Mouse (Mus musculus): ENCODE results near the gene Slc6a6. TPM values are rescaled to one million over a fixed set of nuclear protein-coding genes. Genes with fewer than 3 reads are reported as not detected.

Gene Slc6a6
- polyA plus RNA-seq, 1 experiment = 228 TPM

- TF ChIP-seq CTCF (IDR thresholded peaks at IDR 0.05; ENCODE audit: insufficient read depth, low read length) (no peak), POLR2A (IDR thresholded peaks at IDR 0.05; ENCODE audit: borderline replicate concordance, extremely low read depth, low read depth, low read length) (no peak)
- Histone ChIP-seq H3K4me1 (ENCODE audit: control insufficient read depth, insufficient read depth, low read length) (no peaks in the 10 kb centered on the region), H3K4me3 (replicated peaks; ENCODE audit: extremely low read depth, low read depth, low read length) (no peak overlapping the region)
- 46% methylated on average over 9 of the region's 9 CpGs for WGBS
- DNase-seq = no peak
Observed at GRCm38 (mm10) chr6:91650255-91650654, 33.6 kb upstream of the Slc6a6 start.

GRCm38 (mm10) chr6:91652296-91652695 is 31.6 kb upstream of the Slc6a6 start:
- DNase-seq = no peak
- 84% methylated on average over 3 of the region's 3 CpGs for WGBS
- no peak for TF ChIP-seq POLR2A (IDR thresholded peaks at IDR 0.05; ENCODE audit: borderline replicate concordance, extremely low read depth, low read depth, low read length)
- no peak for TF ChIP-seq CTCF (IDR thresholded peaks at IDR 0.05; ENCODE audit: insufficient read depth, low read length)
- no peaks in the 10 kb centered on the region for H3K4me1 ChIP-seq (ENCODE audit: control insufficient read depth, insufficient read depth, low read length)
- H3K4me3 ChIP-seq (replicated peaks; ENCODE audit: extremely low read depth, low read depth, low read length) = no peak overlapping the region

DNA sequence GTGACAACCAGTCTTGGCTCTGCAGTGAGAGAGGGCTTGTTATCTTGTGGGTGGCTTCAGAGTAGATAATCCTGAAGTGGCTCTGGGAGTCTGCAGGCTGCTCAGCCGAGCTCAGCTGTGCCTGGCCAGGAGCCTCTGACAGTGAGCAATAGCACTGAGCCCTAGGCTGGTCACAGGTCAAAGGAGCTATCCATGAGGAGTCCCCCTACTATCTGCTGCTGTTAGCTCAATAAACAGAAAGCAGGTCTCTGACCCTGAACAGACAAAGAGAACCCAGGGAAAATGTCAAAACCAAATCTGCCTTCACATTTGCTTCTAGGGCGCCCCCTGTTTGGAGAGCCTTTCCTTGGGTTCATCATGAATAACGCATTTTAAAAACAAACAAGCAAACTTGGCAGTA is 28.6 kb upstream of the Slc6a6 start:
- WGBS = 63% methylated on average over 3 of the region's 3 CpGs
- DNase-seq = no peak
- Histone ChIP-seq H3K4me3 (replicated peaks; ENCODE audit: extremely low read depth, low read depth, low read length) (no peak overlapping the region), H3K4me1 (ENCODE audit: control insufficient read depth, insufficient read depth, low read length) (peaks cover 2% of the 10 kb centered on the region; the same call in 1 of the 2 replicates)
- no peak for TF ChIP-seq CTCF (IDR thresholded peaks at IDR 0.05; ENCODE audit: insufficient read depth, low read length)
- TF ChIP-seq POLR2A (IDR thresholded peaks at IDR 0.05; ENCODE audit: borderline replicate concordance, extremely low read depth, low read depth, low read length) = no peak

DNA sequence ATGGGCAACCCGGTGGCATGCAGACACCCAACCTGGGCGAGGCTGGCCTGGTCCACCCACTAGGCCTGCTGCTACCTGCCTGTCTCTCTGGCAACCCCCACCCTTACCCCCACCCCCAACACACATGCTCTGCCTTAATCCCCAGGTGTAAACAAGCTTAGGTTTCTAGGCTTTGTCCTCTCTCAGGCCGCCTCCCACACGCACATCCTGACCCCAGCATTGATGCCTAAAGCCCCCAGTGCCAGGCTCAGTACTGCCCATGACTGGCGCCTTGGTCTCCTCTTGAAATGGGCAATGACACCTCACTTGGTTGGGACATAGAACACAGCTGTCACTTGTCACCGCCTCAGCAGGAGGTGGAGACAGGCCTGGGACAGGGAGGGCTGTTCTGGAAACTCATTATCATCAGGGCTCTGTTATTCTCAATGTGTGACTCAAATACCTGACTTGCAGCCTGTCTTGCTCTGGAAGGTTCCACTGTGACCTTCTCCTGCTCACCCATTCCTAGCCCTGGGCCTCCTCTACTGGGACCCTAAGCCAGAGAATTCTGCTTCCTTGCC is 27.9 kb upstream of the Slc6a6 start:
- Histone ChIP-seq H3K4me3 (replicated peaks; ENCODE audit: extremely low read depth, low read depth, low read length) (no peak overlapping the region), H3K4me1 (ENCODE audit: control insufficient read depth, insufficient read depth, low read length) (peaks cover 3% of the 10 kb centered on the region; the same call in 1 of the 2 replicates)
- no peak for DNase-seq
- no peak for TF ChIP-seq POLR2A (IDR thresholded peaks at IDR 0.05; ENCODE audit: borderline replicate concordance, extremely low read depth, low read depth, low read length)
- TF ChIP-seq CTCF (IDR thresholded peaks at IDR 0.05; ENCODE audit: insufficient read depth, low read length) = no peak
- 75% methylated on average over 6 of the region's 6 CpGs for WGBS

- Histone ChIP-seq H3K4me1 (ENCODE audit: control insufficient read depth, insufficient read depth, low read length) (peaks cover 3% of the 10 kb centered on the region; the same call in 1 of the 2 replicates), H3K4me3 (replicated peaks; ENCODE audit: extremely low read depth, low read depth, low read length) (no peak overlapping the region)
- no peak for TF ChIP-seq CTCF (IDR thresholded peaks at IDR 0.05; ENCODE audit: insufficient read depth, low read length)
- no peak for TF ChIP-seq POLR2A (IDR thresholded peaks at IDR 0.05; ENCODE audit: borderline replicate concordance, extremely low read depth, low read depth, low read length)
- no peak for DNase-seq
- 85% methylated on average over 1 of the region's 1 CpGs for WGBS
Observed at GRCm38 (mm10) chr6:91658288-91658687, 25.6 kb upstream of the Slc6a6 start.

DNA sequence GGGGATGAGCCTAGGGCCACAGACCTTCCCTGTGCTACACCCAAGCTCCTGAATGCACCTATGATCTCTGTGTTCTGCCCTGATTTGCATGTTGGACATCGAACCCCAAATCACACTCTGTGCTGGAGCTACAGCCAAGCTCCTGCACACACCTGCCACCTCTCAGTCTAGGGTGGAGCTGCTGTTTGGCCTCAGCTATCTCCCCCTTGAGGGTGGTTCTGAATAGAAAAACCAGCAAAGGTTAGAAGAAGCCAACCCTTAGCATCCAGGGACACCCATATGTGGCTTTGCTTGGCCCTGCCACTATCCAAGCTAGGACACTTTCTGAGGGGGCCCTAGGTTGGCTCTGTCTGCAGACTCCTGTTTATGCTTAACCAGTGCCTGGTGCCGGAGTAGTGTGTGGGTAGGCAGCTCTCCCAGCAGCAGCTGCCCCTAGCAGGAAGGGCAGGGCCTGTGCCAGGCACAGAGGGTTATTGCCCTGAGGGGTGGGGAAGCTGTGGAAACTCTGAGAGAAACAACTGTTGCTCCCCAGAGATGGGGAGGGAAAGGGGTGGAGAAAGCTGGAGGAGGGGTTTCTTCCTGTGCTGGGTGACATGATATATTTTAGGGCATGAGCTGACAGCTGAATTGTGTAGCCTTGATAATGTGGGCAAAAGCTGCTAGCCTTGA is 23.9 kb upstream of the Slc6a6 start:
- Histone ChIP-seq H3K4me1 (ENCODE audit: control insufficient read depth, insufficient read depth, low read length) (peaks cover 3% of the 10 kb centered on the region; the same call in 1 of the 2 replicates), H3K4me3 (replicated peaks; ENCODE audit: extremely low read depth, low read depth, low read length) (no peak overlapping the region)
- no peak for DNase-seq
- WGBS = 38% methylated on average over 2 of the region's 2 CpGs
- no peak for TF ChIP-seq POLR2A (IDR thresholded peaks at IDR 0.05; ENCODE audit: borderline replicate concordance, extremely low read depth, low read depth, low read length)
- no peak for TF ChIP-seq CTCF (IDR thresholded peaks at IDR 0.05; ENCODE audit: insufficient read depth, low read length)

DNA sequence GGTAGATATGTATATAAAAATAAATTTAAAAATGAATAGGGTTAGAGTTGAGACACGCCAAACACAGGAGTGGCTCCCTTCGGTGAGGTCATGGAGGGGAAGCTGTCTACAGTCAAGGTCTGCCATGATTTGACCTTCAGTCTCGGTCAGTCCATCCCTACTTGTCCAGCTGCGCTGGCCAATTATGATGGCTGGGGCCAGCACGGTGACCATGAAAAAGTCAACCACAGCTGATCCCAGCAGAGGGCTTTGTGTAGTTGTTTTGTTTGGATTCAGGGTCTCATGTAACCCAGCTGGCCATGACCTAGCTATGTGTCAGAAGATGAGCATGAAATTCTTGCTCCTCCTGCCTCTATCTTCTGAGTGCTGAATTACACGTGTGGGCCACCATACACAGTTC is 21.6 kb upstream of the Slc6a6 start:
- no peak for DNase-seq
- no peak for TF ChIP-seq POLR2A (IDR thresholded peaks at IDR 0.05; ENCODE audit: borderline replicate concordance, extremely low read depth, low read depth, low read length)
- no peak for TF ChIP-seq CTCF (IDR thresholded peaks at IDR 0.05; ENCODE audit: insufficient read depth, low read length)
- 81% methylated on average over 6 of the region's 6 CpGs for WGBS

GRCm38 (mm10) chr6:91663616-91664015 is 20.2 kb upstream of the Slc6a6 start:
- 81% methylated on average over 6 of the region's 6 CpGs for WGBS
- H3K4me1 ChIP-seq (ENCODE audit: control insufficient read depth, insufficient read depth, low read length) = peaks cover 3% of the 10 kb centered on the region; the same call in 1 of the 2 replicates
- no peak for TF ChIP-seq POLR2A (IDR thresholded peaks at IDR 0.05; ENCODE audit: borderline replicate concordance, extremely low read depth, low read depth, low read length)
- no peak for TF ChIP-seq CTCF (IDR thresholded peaks at IDR 0.05; ENCODE audit: insufficient read depth, low read length)
- no peak for DNase-seq
- no peak overlapping the region for H3K4me3 ChIP-seq (replicated peaks; ENCODE audit: extremely low read depth, low read depth, low read length)

More for the DNA sequence above, 21.6 kb upstream of the Slc6a6 start:
- no peak overlapping the region for H3K4me3 ChIP-seq (replicated peaks; ENCODE audit: extremely low read depth, low read depth, low read length)
- peaks cover 3% of the 10 kb centered on the region; the same call in 1 of the 2 replicates for H3K4me1 ChIP-seq (ENCODE audit: control insufficient read depth, insufficient read depth, low read length)

DNA sequence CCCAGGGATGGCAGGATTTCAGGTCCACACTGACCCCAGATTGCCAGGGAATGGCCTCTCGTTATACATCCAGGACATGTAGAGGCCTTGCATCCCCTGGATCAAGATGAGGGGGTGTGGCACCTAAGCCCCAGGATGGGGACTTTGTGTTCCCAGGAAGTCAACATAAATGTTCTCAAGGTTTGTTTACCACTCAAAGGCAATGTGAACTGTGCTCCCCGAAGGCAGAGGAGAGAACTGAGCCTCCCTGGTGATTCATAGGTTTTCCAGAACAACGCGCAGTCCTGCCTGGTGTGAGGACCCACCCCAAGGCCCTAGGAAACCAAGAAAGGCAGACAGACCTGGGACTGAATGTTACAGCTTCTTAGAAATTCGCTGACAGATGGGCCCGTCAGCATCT is 18.6 kb upstream of the Slc6a6 start:
- 78% methylated on average over 6 of the region's 6 CpGs for WGBS
- DNase-seq = no peak
- peaks cover 1% of the 10 kb centered on the region; the same call in 1 of the 2 replicates for H3K4me1 ChIP-seq (ENCODE audit: control insufficient read depth, insufficient read depth, low read length)
- no peak overlapping the region for H3K4me3 ChIP-seq (replicated peaks; ENCODE audit: extremely low read depth, low read depth, low read length)
- no peak for TF ChIP-seq CTCF (IDR thresholded peaks at IDR 0.05; ENCODE audit: insufficient read depth, low read length)
- TF ChIP-seq POLR2A (IDR thresholded peaks at IDR 0.05; ENCODE audit: borderline replicate concordance, extremely low read depth, low read depth, low read length) = no peak

All from lung, adult 2 months (tissue).